Mouse (Mus musculus) left cerebral cortex, postnatal 10 days (tissue): Measurements from ENCODE around the gene Sulf2. TPM values are rescaled to one million over a fixed set of nuclear protein-coding genes. Genes with fewer than 3 reads are reported as not detected.

Experiments
- DNase-seq, 2 experiments: peaks; one replicate each; pipeline ENCODE4 v3.0.0; 2021 to 2022; ENCODE audit warnings: low spot score in 2 of 2, mixed read lengths in 1 of 2; ENCODE audit errors: extremely low spot score in 1 of 2
- intact Hi-C: fragments of 180-260 bp; cut with DNase I; formaldehyde crosslinking; loops from one replicate; pipeline ENCODE4 v1.15.1; 2025
- total RNA-seq, 2 experiments: library from RNA; stranded (reverse); gene quantifications; 2 replicates each; pipeline ENCODE4 v1.2.3; 2021

Gene Sulf2
- total RNA-seq, 2 experiments from 2014 or later: 148 to 169 TPM

- no peak for DNase-seq
- intact Hi-C loops: no loop called here
Observed at GRCm38 (mm10) chr2:166180136-166180649, 24.7 kb upstream of the Sulf2 start.

DNA sequence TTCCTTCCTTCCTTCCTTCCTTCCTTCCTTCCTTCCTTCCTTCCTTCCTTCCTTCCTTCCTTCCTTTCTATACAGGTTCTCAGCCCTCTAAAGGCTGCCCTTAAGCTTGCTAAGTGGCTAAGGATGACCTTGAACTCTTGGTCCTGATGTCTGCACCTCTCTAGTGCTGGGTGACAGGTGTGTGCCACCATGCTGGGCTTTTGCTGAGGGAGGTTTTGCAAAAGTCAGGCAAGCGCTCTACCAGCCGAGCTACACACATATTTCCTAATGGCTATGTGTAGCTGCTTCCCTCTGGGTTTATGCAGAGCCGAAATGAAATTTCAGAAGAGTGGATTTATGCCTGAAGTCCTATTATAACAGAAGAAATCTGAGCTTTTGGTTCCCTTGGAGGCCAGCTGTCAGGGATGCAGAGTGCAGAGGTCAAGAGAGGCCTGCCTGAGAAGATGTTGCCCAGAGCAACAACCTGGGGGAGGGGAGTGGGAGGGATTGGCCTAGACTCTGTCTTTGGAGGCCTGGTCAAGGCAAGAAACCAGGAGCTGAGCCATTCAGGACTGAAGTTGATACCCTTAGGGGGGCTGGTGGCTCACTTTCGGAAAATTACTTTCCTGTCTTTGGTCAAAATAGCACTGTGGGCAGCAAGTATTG lies 24.1 kb upstream of the Sulf2 start:
- intact Hi-C loops: no loop called here
- DNase-seq: peak in 1 of 2 experiments; percentile 57

- intact Hi-C loops: no loop called here
- DNase-seq: no peak
Observed at GRCm38 (mm10) chr2:166175552-166176136, 20.2 kb upstream of the Sulf2 start.

- intact Hi-C loops: no loop called here
- no peak for DNase-seq
Observed at GRCm38 (mm10) chr2:166175145-166175544, 19.7 kb upstream of the Sulf2 start.

- intact Hi-C loops: no loop called here
Observed at GRCm38 (mm10) chr2:166173169-166173568, 17.7 kb upstream of the Sulf2 start.

GRCm38 (mm10) chr2:166170173-166170572 lies 14.7 kb upstream of the Sulf2 start:
- intact Hi-C loops: no loop called here
- DNase-seq: no peak

More at GRCm38 (mm10) chr2:166173169-166173568, 17.7 kb upstream of the Sulf2 start:
- no peak for DNase-seq

DNA sequence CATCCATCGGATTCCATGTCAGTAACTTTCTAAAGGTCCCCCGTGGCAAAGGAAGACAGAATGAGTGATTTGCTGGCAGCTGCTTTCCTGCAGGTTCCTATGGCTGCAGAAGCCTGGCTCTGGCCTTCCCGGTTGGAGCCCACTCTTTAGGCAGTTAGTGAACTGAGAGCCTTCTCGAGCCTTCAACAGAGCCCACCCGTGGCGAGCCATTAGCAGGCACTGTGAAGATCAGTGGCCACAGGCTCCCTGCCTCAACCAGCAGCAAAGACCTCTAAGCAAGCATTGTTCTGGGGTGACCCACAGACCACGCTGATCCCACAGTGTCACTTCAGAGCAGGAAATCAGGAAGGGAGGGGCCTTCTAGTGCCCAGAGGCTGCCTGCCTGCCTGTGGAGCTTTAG lies 13.4 kb upstream of the Sulf2 start:
- DNase-seq: no peak
- intact Hi-C loops: loop anchor here (5.0 kb wide), 1 partner anchor 78 kb away; no protein-coding TSS in a partner anchor

DNA sequence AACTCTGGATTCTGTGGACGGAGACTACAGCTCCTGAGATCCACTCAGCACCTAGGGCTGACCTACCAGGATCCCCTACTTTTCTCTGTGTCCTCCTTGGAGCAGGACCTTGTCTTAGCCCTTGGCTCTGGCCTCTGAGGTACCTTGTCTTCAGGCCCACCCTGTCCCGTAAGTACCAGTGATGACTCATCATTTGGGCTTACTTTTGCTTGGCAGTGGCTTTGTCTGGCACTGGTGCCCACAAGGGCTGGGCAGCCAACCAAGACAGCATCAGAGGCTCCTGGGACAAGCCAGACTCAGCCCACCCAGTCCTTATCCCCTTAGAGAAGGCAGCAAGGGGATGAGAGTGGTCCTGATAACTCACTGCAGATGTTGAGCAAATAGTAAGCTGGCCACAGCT lies 11.9 kb upstream of the Sulf2 start:
- intact Hi-C loops: loop anchor here (5.0 kb wide), 1 partner anchor 80 kb away; no protein-coding TSS in a partner anchor
- no peak for DNase-seq

GRCm38 (mm10) chr2:166165396-166165795 lies 9.9 kb upstream of the Sulf2 start:
- no peak for DNase-seq
- intact Hi-C loops: loop anchor here (5.0 kb wide), 1 partner anchor 82 kb away; no protein-coding TSS in a partner anchor

DNA sequence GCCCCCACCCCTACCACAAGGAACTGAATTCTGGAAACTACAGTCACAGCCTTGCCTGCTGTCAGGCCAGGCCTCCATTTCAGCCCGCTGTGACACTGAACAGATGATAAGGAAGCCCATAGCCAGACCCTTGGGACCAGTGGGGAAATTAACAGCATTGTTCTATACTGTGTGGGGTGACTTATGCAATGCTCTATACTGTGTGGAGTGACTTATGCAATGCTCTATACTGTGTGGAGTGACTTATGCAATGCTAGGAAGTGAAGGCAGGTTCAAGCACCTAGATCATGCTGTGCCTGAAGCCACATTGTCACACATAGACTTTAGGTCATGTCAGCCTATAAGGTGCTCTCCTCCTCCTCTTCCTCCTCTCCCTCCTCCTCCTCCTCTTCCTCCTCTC lies 9.1 kb upstream of the Sulf2 start:
- DNase-seq: no peak
- intact Hi-C loops: loop anchor here (5.0 kb wide), 1 partner anchor 98 kb away; no protein-coding TSS in a partner anchor

- intact Hi-C loops: loop anchor here (5.0 kb wide), 1 partner anchor 98 kb away; no protein-coding TSS in a partner anchor
- no peak for DNase-seq
Observed at GRCm38 (mm10) chr2:166163917-166164316, 8.5 kb upstream of the Sulf2 start.

DNA sequence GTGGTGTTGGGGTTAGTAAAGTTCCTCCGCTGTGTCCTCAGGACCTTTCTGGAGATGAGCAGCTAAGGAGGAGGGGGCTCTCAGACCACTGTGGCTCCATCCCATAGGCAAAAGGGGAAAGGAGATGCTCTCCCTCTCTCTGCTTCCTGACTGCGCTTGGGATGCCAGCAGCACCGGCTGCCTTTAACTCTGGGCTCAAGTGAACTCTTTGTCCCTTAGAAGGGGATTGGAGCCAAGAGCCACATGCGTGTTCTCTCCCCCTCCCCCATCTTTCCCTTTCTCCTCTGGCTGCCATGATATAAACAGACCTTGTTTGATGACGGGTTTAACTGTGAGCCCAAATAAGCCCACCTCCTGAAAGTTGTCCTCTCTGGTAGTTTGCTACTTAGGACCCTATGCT lies 7.8 kb upstream of the Sulf2 start:
- intact Hi-C loops: loop anchor here (5.0 kb wide), 1 partner anchor 99 kb away; no protein-coding TSS in a partner anchor
- DNase-seq: no peak

DNA sequence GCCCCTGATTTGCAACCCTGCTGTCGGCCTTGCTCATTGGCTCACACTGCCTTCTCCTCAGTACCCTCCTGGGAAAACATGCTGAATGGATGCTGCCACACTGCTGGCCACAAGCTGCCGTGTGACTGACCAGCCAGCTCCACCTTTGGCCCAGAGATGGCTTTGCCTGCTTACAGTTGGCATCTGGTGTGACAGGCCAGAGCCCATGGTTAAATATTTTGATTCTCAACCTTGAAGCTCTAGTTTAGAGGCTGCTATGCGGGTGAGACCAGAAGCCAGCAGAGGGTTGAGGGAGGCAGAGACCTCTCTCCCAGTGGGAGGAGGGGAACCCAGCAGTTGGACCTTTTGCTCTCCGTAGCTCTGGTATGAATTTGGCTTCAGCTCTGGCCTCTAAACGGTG lies 6.7 kb upstream of the Sulf2 start:
- intact Hi-C loops: loop anchor here (5.0 kb wide), 1 partner anchor 100 kb away; no protein-coding TSS in a partner anchor
- DNase-seq: no peak

DNA sequence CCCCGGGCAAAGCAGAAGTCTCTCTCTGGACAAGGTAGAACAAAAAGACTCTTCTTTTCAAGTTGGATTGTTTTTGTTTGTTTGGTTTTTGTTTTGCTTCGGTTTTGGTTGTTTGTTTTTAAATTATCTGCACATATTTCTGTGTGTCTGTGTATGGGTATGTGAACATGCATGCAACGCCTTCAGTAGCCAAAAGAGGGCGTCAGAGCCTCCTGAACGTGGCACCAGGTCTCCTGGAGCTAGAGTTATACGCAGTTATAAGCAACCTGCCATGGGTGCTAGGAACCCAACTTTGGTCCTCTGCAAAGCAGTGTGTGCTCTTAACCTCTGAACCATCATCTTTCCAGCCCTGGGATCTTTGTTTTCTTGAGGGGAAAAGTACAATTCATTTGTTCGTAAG lies 3.8 kb upstream of the Sulf2 start:
- intact Hi-C loops: loop anchor here (5.0 kb wide), 1 partner anchor 283 kb away; no protein-coding TSS in a partner anchor
- no peak for DNase-seq

- intact Hi-C loops: loop anchor here (5.0 kb wide), 1 partner anchor 284 kb away; no protein-coding TSS in a partner anchor
Observed at GRCm38 (mm10) chr2:166157767-166158561, 2.5 kb upstream of the Sulf2 start.

DNA sequence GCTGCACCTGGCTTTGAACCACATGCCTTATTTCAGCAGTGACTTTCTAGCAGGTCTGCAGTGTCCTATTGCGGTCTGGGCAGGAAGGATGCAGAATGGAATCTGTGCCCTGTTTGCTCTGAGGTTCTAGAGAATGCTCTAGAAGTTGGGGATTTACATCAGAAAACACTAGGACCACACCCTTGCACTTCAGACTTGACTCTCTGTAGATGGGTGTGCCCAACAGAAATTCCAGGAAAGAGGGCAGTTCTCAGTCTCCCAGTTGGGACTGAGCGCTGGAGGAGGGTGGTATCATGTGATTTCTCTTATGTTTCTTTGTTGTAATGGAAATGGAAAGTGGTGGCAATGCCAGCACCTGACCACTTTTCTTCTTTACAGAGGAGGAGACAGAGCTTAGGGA lies 1.7 kb upstream of the Sulf2 start:
- no peak for DNase-seq
- intact Hi-C loops: loop anchor here (5.0 kb wide), 1 partner anchor 285 kb away; no protein-coding TSS in a partner anchor

More at GRCm38 (mm10) chr2:166157767-166158561, 2.5 kb upstream of the Sulf2 start:
- DNase-seq: no peak

GRCm38 (mm10) chr2:166156122-166156521 lies 659 bp upstream of the Sulf2 start:
- no peak for DNase-seq
- intact Hi-C loops: loop anchor here (5.0 kb wide), 1 partner anchor 286 kb away; no protein-coding TSS in a partner anchor

DNA sequence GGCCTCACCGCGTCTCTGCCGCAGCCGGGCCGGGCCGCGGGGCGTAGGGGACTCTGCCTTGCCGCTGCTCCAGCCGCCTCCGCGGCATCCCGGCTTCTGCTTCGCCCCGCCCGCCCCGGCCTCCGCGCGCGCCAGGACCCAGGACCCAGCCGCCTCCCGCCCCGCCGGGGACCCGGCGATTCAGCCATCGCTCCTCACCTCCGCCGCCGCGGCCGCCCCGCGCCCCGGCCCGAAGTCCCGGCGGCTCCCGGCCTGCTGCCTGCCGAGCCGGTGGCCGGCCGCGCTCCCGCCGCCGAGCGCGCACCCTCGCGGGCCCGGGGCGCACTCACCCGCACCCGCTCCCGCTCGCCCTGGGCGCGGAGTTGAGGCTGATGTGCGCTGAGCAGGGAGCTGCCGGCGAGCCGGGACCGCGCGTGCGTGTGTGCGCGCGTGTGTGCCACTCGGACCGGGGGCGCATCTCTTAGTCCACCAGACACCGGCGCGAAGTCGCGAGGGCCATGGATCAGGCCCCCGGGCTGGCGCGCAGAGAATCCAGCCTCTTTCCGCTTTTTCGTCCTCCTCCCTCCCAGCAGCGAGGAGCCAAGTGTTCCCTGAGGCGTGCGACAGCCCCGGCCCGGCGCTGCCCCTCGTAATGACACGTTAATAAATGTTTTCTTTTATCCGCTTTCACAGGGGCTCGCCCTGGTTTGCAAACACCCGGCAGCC lies 562 bp downstream of the Sulf2 start:
- intact Hi-C loops: loop anchor here (2.0 to 5.0 kb wide), 4 partner anchors 48 to 408 kb away; no protein-coding TSS in a partner anchor

More for the DNA sequence above, 562 bp downstream of the Sulf2 start:
- DNase-seq: peak in 1 of 2 experiments; percentile 71
